Mouse (Mus musculus) erythroblast, embryonic 14.5 days (primary cell): ENCODE results near the gene Ube2z.

Experiments
- GATA1 ChIP-seq: IDR thresholded peaks from 2 replicates; pipeline ENCODE4 v1.6.1; 2012; ENCODE audit warnings: low read length, inconsistent platforms, mixed read lengths
- TAL1 ChIP-seq: IDR thresholded peaks from 3 replicates; pipeline ENCODE4 v1.6.1; 2012; ENCODE audit warnings: low read length, inconsistent platforms, mixed read lengths

DNA sequence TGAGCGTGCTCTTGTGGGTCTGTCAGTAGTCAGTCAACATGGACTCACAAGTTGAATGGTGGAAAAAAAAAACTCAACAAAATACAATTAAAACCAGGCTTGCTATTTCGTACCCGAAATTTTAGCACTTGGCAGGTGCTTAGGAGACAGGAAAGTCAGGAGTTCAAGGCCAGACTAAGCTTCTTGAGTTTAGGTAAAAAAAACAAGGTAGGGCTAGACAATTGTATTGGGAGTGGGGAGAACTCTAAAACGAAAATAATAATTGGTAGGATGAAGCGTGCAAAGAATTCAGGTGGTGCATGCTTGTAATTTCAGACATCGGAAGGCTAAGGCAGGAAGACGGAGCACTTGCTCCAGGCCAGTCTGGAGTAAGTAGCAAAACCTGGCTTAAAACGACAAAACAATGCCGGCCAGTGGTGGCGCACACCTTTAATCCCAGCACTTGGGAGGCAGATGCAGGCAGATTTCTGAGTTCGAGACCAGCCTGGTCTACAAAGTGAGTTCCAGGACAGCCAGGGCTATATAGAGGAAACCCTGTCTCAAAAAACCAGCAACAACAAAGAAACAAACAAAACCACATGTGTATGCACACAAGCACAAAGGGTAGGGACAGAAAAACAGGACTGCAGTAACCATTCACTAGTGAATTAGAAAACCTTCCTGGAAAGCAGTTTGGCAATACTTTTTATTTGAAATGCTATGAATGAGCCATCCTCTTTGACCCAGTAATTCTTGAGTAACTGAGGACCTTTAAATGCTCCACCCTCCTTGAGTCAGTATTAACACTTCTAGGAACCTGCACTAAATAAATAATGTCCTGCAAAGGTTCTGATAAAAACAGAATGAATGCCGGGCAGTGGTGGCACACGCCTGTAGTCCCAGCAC is 11.3 kb upstream of the Ube2z start:
- TF ChIP-seq GATA1 (no peak), TAL1 (no peak)
